Mouse (Mus musculus) frontal cortex, adult 2 months (tissue): Measurements from ENCODE around the gene Mpc2. TPM values are rescaled to one million over a fixed set of nuclear protein-coding genes. Genes with fewer than 3 reads are reported as not detected.

Experiments
- DNase-seq, 2 experiments: peaks; one replicate each; pipeline ENCODE4 v3.0.0; 2022; ENCODE audit warnings: low spot score in 1 of 2; ENCODE audit errors: extremely low spot score in 1 of 2
- polyA plus RNA-seq: library from polyadenylated mRNA; depleted of rRNA; stranded (reverse); fragments of >200 nt; gene quantifications from 2 replicates; pipeline ENCODE4 v1.2.3, GENCODE M21; 2012; rRNA removed

The Mpc2 gene
- 128 and 140 TPM in 2 replicates for polyA plus RNA-seq

GRCm38 (mm10) chr1:165460360-165460800, at the start of gene Mpc2, which contains the start of gene Dcaf6:
Mpc2 (plus strand) TSS chr1:165460637.
Dcaf6 (minus strand) TSS chr1:165460475.
- DNase-seq = peak; percentile 97 to 99

DNA sequence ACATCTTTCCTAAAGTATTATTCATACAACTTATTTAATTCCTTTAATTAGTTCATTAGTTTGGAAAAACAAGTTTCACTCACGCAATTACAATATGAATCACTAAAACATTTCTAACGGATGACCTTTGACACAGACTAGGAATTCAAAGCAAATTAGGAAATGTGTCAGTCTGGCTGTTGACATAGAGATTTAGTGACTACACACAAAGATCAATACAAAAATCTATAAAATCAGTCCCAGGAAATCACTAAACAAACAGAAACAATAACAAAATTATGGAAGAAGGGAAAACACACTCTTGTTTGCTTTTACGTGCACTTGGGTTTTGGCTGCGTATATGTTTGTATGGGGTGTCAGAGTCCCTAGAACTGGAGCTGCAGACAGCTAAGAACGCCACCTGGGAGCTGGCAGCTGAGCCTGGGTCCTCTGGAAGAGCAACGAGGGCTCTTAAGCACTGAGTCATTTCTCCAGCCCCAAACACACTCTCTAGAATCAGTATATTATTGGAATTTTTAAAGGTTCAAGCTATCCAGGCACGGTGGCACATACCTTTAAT, 39.0 kb upstream of the Mpc2 start:
- DNase-seq = no peak

- DNase-seq = no peak
Measured at GRCm38 (mm10) chr1:165426254-165426653, 34.2 kb upstream of the Mpc2 start.

DNA sequence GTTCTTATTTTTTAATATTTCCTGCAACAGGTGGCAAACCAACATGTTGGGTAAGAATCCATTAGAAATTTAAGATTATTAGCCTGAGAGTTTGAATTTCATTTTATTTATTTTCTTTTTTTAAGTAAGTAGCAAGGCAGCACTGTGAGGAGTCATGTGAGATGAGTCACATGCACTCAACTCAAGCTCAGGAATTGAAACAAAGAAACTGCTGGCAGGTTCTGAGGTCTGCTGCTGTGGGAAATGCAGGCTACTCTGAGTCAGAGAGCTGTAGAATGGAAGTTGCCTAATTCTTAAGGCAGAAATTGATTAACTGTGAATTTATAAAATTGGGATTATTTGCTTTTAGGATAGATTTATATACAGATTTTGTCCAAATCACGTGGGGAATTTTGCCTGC, 27.6 kb upstream of the Mpc2 start:
- DNase-seq = no peak

DNA sequence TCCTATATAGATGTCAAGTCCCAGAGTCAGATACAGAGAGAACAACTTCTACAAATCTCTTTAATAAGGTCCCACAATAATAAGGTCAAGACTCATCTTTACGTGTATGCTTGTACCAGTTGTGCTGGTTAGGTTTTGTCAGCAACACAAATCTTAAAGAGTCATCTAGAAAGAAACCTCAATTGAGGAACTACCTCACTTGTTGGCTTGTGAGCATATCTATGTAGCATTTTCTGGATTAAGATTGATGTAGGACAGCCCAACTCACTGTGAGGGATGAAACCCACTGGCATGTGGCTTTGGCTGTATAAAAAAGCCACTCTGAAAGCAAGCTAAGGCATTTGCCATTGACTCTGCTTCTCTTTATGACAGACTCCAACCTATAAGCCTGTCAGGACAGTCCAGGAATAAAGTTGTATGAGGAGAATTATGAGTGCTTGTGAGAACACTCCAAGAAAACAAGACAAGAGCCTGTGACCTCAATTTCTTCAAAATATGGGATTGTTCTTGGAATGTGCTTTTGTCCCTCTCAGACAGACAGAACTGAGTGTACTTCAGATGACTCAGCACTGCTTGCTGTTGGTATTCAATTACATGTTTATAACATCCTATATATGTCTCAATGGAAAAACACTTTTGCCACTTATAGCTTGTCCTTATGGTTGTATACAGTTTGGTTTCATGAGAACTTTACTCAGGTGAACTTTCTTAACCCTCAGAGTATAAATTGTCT, 22.0 kb upstream of the Mpc2 start:
- DNase-seq = no peak

GRCm38 (mm10) chr1:165440788-165441187, 19.6 kb upstream of the Mpc2 start:
- DNase-seq = no peak

- DNase-seq = no peak
Measured at GRCm38 (mm10) chr1:165441201-165441600, 19.2 kb upstream of the Mpc2 start.

DNA sequence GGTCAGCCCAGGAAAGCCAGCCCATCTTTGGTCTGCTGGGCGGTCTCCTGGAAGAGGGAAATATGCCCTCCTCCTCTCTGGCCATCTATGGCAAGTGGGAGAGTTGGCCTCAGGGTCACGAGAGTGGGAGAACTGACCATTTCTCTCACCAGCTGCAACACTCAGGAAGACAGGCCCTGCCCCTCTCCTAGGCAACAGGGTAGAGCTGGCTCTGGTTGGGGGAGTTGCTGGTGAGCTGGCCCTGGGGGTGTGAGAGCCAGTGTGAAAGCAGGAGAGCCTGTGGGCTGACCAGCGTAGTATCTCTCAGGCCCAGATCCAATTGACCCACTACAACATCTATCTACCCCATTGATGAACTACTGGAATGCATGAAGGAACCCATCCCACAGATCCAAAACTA, 18.7 kb upstream of the Mpc2 start:
- DNase-seq = no peak

- no peak for DNase-seq
Measured at GRCm38 (mm10) chr1:165459041-165459502, 1.4 kb upstream of the Mpc2 start.

GRCm38 (mm10) chr1:165459503-165460181, 795 bp upstream of the Mpc2 start:
- peak in 1 of 2 experiments; percentile 50 for DNase-seq

DNA sequence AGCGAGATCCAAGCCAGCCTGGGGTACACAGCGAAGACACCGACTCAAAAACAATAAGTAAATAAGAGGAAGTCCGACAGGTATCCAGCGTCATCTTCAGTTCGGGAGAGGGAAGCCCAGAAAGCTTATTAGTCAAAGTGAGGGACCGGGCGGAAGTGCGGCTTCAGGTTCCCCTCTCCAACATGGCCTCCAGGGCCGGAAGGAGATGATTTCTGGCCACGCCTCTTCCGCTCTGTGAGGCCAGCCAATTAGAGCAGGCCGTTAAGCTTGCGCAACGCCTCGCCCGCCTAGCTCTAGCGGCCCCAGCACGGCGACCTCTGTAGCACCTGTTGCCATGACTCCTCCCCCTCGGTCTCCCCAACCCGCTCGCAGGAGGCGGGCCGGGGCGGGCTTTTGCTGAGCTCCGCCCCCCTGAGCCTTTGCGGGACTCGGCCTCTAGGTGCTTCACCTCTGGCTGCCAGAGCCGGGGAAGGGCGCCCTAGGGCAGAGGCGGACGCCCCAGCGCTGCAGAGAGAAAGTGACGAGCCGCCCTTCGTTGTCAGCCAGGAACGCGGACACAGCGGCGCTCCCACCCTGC, 452 bp downstream of the Mpc2 start:
- peak; percentile 99 for DNase-seq

DNA sequence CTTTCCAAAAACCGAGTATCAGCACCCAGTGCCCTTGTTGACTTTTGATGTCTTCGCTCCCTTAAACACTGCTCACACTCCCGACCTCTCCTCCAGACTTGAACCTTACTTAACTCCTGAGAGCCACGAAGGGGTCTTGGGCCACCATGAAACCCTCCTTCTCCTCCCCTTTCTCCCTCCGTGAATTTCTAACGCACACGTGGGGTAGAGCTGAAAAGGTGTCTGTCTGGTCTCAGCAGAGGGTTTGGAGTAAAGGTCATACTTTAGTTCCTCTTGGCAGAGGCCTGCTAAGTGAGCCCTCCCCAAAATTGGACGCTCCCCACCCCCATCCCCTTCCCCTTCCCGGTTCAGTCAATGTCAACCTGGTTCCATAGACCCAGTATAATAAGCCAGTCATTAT, 1.2 kb downstream of the Mpc2 start:
- DNase-seq = no peak

DNA sequence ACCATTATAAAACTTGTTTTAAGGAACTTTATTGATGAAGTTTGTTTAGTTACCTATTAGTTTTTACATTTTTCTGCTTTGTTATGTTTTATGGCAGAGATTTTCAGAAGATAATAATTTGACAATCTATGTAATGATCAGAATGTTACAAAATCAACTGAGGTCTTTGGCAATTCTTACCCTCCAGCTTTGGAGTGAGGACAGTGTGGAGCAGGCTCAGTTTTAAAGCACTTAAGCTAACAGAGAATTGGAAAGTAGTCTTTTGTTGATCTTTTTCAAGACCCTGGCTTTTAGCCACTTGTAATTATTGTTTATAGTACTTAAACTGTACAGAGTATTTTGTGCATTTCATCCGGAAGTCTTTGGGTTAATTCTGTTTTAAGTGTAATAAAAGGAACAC, 2.4 kb downstream of the Mpc2 start:
- DNase-seq = no peak

- DNase-seq = no peak
Measured at GRCm38 (mm10) chr1:165464574-165464973, 4.1 kb downstream of the Mpc2 start.

GRCm38 (mm10) chr1:165468971-165469370, 8.5 kb downstream of the Mpc2 start:
- DNase-seq = no peak

DNA sequence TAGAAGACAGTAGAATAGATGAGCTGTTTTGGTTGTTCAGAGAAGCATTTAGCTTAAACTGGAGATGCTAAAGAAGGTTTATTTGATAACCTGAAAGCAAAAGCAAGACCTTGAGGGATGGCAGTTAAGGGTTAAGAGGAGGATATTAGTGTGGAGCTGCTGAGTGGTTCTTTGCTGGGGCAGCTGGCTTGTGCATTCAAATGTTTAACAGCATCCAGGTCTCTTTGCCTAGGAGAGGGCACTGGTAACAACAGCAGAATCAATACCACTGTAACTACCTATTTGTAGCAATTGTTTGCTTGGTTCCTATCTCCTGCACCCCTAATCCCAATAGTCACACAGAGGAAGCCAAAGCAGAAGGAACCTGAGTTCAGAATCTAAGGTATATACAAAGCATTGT, 9.3 kb downstream of the Mpc2 start:
- DNase-seq = no peak

- no peak for DNase-seq
Measured at GRCm38 (mm10) chr1:165471490-165471889, 11.1 kb downstream of the Mpc2 start.

- no peak for DNase-seq
Measured at GRCm38 (mm10) chr1:165484688-165485233, 24.3 kb downstream of the Mpc2 start, which contains the start of gene Adcy10. Adcy10 (plus strand) TSS chr1:165485183.

GRCm38 (mm10) chr1:165486108-165486507, 25.7 kb downstream of the Mpc2 start:
- no peak for DNase-seq

- DNase-seq = no peak
Measured at GRCm38 (mm10) chr1:165489197-165489596, 28.8 kb downstream of the Mpc2 start.

GRCm38 (mm10) chr1:165498856-165499255, 38.4 kb downstream of the Mpc2 start:
- DNase-seq = no peak
